Mouse (Mus musculus) liver, embryonic 13.5 days (tissue): ENCODE data around the gene 1700025C18Rik. TPM values are rescaled to one million over a fixed set of nuclear protein-coding genes. Genes with fewer than 3 reads are reported as not detected.

Experiments used
- ATAC-seq: fragments of 200-750 bp; cut with Nextera tagmentation; 2 replicates; pipeline ENCODE4 v1.8.0; 2017; ENCODE audit warnings: low read depth, mild to moderate bottlenecking, moderate number of reproducible peaks, moderate library complexity
- DNase-seq: peaks from one replicate; pipeline ENCODE4 v3.0.0; 2022
- H3K27ac ChIP-seq: fragments of 300-500 bp; sonication (generic); 2 replicates; pipeline ENCODE4 v1.5.1; 2015; ENCODE audit warnings: moderate library complexity, mild to moderate bottlenecking, inconsistent platforms
- H3K27me3 ChIP-seq: fragments of 300-500 bp; sonication (generic); 2 replicates; pipeline ENCODE4 v1.6.1; 2015; ENCODE audit warnings: mild to moderate bottlenecking, inconsistent platforms
- H3K36me3 ChIP-seq: fragments of 300-500 bp; sonication (generic); 2 replicates; pipeline ENCODE4 v1.6.1; 2015; ENCODE audit warnings: mild to moderate bottlenecking, inconsistent platforms
- H3K4me1 ChIP-seq: fragments of 300-500 bp; sonication (generic); replicated peaks from 2 replicates; pipeline ENCODE4 v1.6.1; 2015; ENCODE audit warnings: inconsistent platforms
- H3K4me2 ChIP-seq: fragments of 300-500 bp; sonication (generic); 2 replicates; pipeline ENCODE4 v1.6.1; 2015; ENCODE audit warnings: inconsistent platforms, mild to moderate bottlenecking, moderate library complexity
- H3K4me3 ChIP-seq: fragments of 300-500 bp; sonication (generic); replicated peaks from 2 replicates; pipeline ENCODE4 v1.5.1; 2015; ENCODE audit warnings: mild to moderate bottlenecking, inconsistent platforms
- H3K9ac ChIP-seq: fragments of 300-500 bp; sonication (generic); 2 replicates; pipeline ENCODE4 v1.6.1; 2015; ENCODE audit warnings: mild to moderate bottlenecking, inconsistent platforms
- H3K9me3 ChIP-seq: fragments of 300-500 bp; sonication (generic); replicated peaks from 2 replicates; pipeline ENCODE4 v1.6.1; 2016; ENCODE audit warnings: inconsistent platforms
- WGBS: fragments of 180-500 bp; shearing (Covaris S2); methylation state at CpG from one replicate; pipeline ENCODE4 v1.1.7; 2015; ENCODE audit not compliant: insufficient replicate concordance; 5-methylcytosine and 5-hydroxymethylcytosine counted together
- polyA plus RNA-seq: library from polyadenylated mRNA; unstranded; fragments of >200 nt; fragmentation: Nextera tagmentation; extraction: Ambion mirVana; gene quantifications from 2 replicates; pipeline ENCODE4 v1.2.1, GENCODE M21; 2015

The 1700025C18Rik gene
- polyA plus RNA-seq, 1 experiment from 2014 or later: not detected

DNA sequence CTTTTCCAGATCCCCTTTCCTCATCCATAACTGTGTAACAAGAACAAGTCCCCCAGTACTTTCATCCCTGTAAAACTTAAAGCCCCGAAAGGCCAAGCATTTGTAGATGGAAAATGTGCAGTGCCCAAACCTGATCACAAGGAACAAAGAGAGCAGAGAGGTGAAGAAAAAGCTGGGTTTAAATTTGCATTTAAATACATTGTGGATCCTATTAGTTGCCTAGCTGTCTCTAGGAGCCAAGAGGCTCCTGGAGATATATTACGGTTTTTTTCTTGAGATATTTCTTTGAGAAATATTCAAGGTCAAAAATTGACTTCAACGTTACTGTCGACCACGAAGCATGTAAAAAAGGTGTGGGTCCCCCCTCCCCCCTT is 55.5 kb downstream of the 1700025C18Rik start:
- H3K36me3 ChIP-seq: no peaks in the 10 kb centered on the region
- WGBS: 54% methylated on average over 5 of the region's 5 CpGs
- no peak overlapping the region for H3K27ac ChIP-seq
- peaks cover 8% of the 10 kb centered on the region for H3K27me3 ChIP-seq
- H3K4me3 ChIP-seq: peak overlapping the region; percentile 90
- DNase-seq (no peak), ATAC-seq (no peak)
- peaks cover 30% of the 10 kb centered on the region for H3K4me1 ChIP-seq
- H3K9me3 ChIP-seq: no peaks in the 10 kb centered on the region
- peak overlapping the region; percentile 87 for H3K4me2 ChIP-seq
- no peak overlapping the region for H3K9ac ChIP-seq

DNA sequence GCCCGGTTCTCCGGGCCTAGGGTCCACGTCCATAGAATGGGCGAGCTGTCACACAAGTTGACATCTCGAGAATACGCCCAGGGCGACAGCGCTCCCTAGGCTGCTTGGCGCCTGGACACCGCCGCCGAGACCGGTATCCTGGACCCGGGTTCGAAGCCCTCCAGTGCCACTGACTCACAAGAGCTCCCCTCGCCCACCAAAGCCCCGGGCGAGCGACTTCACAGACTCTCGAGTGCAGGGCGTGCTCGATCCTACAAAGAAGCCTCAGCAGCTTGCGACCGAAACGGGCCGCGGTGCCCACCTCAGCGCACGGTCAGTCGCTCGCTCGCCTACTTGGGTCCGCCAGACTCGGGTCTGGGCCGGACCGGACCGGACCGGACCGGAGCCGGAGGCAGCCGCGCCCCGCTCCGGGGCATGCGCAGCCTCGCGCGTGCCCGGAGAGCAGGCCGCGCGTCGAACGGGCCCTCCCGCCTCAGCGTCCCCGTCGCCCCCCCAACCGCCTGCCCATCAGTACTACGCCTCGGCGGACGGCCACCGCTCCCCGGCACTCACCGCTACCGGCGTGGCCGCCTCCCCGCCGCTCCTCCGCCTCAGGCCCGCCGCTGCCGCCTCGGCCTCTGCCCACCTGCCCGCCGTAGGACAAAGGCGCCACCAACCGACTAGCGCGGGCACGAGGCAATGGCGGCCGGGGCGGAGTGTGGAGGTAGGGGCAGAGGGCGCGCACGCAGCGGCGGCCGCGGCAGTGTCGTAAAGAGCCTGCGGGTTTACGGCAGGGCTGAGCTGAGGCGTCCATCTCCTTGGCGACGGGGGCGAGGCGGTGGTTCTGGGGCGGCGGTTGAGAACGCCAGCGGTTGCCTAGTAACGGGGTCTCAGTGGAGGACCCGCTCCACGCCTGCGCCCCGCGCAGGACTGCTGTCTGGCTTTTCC is 56.2 kb downstream of the 1700025C18Rik start, which contains the start of gene Ncoa5:
Ncoa5 (minus strand) TSS at position 737 of the 927 bp plus-strand sequence.
- Histone ChIP-seq H3K4me1 (peaks cover 30% of the 10 kb centered on the region), H3K27me3 (peaks cover 4% of the 10 kb centered on the region; the same call in 1 of the 2 replicates), H3K4me3 (peak within 1 kb of the TSS; percentile 90), H3K27ac (peak within 1 kb of the TSS; percentile 51), H3K36me3 (no peaks in the 10 kb centered on the region), H3K9ac (peak within 1 kb of the TSS; percentile 93), H3K9me3 (no peaks in the 10 kb centered on the region), H3K4me2 (peak within 1 kb of the TSS; percentile 87)
- WGBS: under 1% methylated on average over 110 of the region's 111 CpGs
- ATAC-seq: peak; percentile 92
- peak; percentile 95 for DNase-seq

DNA sequence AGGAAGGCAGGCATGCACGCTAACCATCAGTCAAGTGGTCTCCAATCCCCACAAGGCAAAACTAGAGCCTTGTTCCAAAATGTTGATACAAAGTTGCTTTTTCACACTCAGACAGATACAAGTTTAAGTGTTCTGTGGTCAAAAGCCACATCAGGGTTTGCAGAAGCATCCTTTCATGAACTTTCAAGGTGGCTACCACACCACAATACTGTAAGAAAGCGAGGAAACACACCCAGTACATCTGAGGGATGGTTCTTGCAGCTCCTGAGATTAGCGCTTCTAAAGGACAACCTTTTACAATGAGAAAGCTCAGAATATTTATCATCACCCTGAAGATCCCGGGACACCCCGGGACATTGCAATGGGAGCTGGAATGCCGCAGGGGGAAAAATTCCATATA is 57.2 kb downstream of the 1700025C18Rik start:
- no peak overlapping the region for H3K27ac ChIP-seq
- H3K27me3 ChIP-seq: peaks cover 4% of the 10 kb centered on the region; the same call in 1 of the 2 replicates
- ATAC-seq (no peak), DNase-seq (no peak)
- H3K4me3 ChIP-seq: peak overlapping the region; percentile 90
- H3K4me2 ChIP-seq: peak overlapping the region; percentile 87
- WGBS: 59% methylated on average over 6 of the region's 6 CpGs
- no peaks in the 10 kb centered on the region for H3K36me3 ChIP-seq
- H3K9me3 ChIP-seq: no peaks in the 10 kb centered on the region
- peak overlapping the region; percentile 93 for H3K9ac ChIP-seq
- peaks cover 30% of the 10 kb centered on the region for H3K4me1 ChIP-seq

DNA sequence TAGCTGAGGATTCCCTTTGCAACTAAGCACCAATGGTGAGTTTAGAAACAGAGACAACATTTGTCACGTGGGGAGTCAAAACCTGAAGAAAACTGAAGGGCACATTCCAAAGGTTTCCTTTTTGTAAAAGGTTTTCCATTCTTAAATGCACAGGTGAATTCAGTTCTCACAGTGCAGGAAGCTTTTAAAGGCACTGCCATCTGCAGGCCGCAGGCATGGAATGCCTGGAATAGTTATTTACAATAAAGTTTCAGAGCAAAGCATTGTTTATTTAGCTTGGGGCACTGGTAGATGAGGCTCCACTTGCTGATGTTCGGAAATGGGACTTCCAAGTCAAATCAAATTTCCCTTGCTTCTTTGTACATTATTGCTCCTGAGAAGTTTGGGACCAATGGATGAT is 58.0 kb downstream of the 1700025C18Rik start:
- WGBS: 62% methylated on average over 3 of the region's 3 CpGs
- Histone ChIP-seq H3K27me3 (peaks cover 1% of the 10 kb centered on the region; the same call in 1 of the 2 replicates), H3K9me3 (no peaks in the 10 kb centered on the region), H3K4me3 (no peak overlapping the region), H3K9ac (no peak overlapping the region), H3K27ac (no peak overlapping the region), H3K4me2 (peak overlapping the region; percentile 87), H3K36me3 (no peaks in the 10 kb centered on the region), H3K4me1 (peaks cover 30% of the 10 kb centered on the region)
- ATAC-seq (no peak), DNase-seq (no peak)

Other genes starting within 250 kb of the 1700025C18Rik start
- 7.7 and 8.3 TPM in 2 replicates for gene Pltp, start 233.0 kb downstream of the 1700025C18Rik start, polyA plus RNA-seq
- 45.5 and 48.3 TPM in 2 replicates for gene Pcif1, start 211.4 kb downstream of the 1700025C18Rik start, polyA plus RNA-seq
- 5.4 and 6.1 TPM in 2 replicates for gene Zfp335, start 179.0 kb downstream of the 1700025C18Rik start, polyA plus RNA-seq
- 1.1 and 1.2 TPM in 2 replicates for gene Mmp9, start 150.0 kb downstream of the 1700025C18Rik start, polyA plus RNA-seq
- gene Slc12a5, start 129.9 kb downstream of the 1700025C18Rik start, polyA plus RNA-seq: 0.17 and 0.18 TPM in 2 replicates
- 18.3 and 22.2 TPM in 2 replicates for gene Ncoa5, start 55.9 kb downstream of the 1700025C18Rik start, polyA plus RNA-seq
- gene Cd40, start 35.1 kb downstream of the 1700025C18Rik start, polyA plus RNA-seq: 3.4 and 3.8 TPM in 2 replicates
- gene Cdh22, start 144.1 kb upstream of the 1700025C18Rik start, polyA plus RNA-seq: not detected in 2 replicates
- gene Slc35c2, start 197.1 kb upstream of the 1700025C18Rik start, polyA plus RNA-seq: 40.2 and 40.3 TPM in 2 replicates
- gene Elmo2, start 235.7 kb upstream of the 1700025C18Rik start, polyA plus RNA-seq: 14.2 and 16.7 TPM in 2 replicates